Mouse (Mus musculus): ENCODE measurements at regions not wholly inside any gene's neighbourhood (a gene's known extent, or its start where the extent isn't known, plus 50 kb on each side); places are given as distances from the start of the nearest gene placed in this dataset.
"Not testable (repeated sequence)": the region's sequence is repeated elsewhere in the genome, so short reads cannot be mapped to it uniquely, and the experiment has no call there.

DNA sequence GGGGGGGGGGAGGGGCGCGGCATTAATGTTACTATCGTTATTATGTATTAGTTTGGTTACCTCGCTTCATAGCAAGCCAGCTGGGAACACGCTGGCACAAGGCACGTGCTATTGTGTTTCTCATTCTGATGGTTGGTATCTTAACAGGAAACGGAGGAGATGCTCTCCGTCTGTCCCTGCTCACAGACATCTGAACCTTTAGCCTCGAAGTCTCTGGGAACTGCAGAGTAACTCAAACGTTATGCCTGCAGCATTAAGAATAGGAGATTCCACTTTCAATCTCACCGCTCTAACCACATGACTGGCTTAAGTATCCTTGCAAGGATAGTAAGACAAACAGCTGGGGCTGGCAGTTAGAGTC is 80.0 kb downstream of the Nfkbiz start:
- DNase-seq, result no peak
- intact Hi-C loops (cut with DNase I), result no loop called here

DNA sequence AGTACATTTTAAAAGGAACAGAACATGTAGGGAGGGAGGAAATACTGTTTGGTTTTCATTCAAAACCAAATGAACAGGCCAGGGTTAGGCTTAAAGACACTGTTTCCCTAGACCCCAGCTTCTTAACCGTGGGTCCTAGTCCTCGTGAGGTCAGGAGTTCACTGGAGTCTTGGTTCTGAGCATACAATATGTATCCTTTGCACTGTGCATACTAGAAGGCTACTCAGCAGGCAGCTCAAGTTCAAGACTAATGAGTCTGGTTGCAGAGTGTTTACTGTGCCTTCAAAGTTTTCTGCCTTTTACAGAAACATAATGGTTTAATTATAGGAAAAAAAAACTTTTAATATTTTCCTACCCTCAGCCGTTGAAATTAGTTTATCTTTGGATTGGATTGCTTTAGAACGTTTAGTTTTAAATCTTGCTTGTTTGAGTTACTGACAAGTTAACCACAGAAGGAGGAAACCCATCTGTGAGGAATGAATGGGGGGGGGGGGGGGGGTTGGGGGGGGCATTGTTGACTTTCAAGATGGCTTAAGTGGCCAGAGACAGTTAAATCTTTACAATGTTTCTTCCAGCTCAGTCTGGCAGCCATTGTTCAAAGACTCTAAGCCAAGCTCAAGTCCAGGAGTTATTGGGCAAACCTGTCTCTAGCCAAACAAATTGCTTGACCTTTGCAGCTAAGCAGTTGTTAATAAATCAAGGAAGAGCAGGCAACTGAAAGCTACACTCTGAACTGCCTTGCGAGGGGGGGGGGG is 80.6 kb downstream of the Nfkbiz start:
- intact Hi-C loops (cut with DNase I), result no loop called here
- no peak for DNase-seq

- intact Hi-C loops (cut with DNase I); DNase-seq: not testable (repeated sequence)
Measured at GRCm38 (mm10) chr16:55757422-55757815, 81.3 kb downstream of the Nfkbiz start.

- intact Hi-C loops (cut with DNase I), result no loop called here
- no peak for DNase-seq
Measured at GRCm38 (mm10) chr16:55756764-55757421, 81.8 kb downstream of the Nfkbiz start.

- intact Hi-C loops (cut with DNase I), result no loop called here
- DNase-seq, result no peak
Measured at GRCm38 (mm10) chr16:55755309-55755832, 83.3 kb downstream of the Nfkbiz start.

DNA sequence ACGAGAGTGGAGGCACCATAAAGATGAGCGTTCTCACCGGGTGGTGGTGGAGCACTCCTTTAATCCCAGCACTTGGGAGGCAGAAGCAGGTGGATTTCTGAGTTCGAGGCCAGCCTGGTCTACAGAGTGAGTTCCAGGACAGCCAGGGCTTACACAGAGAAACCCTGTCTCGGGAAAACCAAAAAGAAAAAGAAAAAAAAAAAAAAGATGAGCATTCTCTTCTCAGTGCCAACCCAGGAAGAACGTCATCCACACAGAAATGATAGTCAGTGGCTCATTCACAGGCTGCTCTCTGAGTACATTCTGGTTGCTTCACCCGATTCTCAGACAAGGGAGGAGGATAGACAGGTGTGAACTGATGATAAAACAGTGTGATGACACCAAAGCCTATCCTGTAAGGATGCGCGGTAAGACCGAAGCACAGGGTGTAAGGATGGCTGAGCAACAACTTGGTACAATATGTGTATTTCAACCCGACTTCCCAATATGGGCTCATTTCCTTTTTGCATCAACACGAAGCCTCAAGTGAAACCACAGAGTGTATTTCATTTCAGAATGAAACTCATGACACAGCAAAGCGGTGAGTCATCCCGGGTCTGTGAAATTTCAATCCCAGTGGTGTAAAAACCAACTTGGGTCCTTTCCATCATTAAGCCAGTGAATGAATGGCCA is 84.5 kb downstream of the Nfkbiz start:
- intact Hi-C loops (cut with DNase I), result no loop called here
- DNase-seq, result no peak

DNA sequence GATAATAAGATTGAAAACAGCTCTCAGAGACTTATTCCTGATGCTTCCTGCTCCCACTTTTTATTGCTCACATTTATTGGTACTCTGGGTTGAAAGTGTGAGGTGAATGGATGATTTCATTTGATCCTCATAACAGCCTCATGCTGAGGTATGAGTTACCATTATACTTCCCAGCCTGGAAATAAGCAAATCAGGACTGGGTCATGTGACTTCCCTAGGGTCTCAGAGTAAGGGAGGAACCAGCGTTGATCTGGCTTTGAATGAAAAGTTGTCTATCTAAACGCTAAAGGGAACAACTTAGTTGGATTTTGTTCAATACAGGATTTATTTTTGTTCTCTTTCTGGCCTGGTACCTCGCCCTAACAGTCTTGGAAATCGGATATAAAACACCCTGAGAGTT is 85.3 kb downstream of the Nfkbiz start:
- DNase-seq, result no peak
- intact Hi-C loops (cut with DNase I), result no loop called here

- intact Hi-C loops (cut with DNase I), result no loop called here
- no peak for DNase-seq
Measured at GRCm38 (mm10) chr16:55747250-55747649, 91.4 kb downstream of the Nfkbiz start.

- no peak for DNase-seq
- intact Hi-C loops (cut with DNase I), result no loop called here
Measured at GRCm38 (mm10) chr16:55746159-55746558, 92.5 kb downstream of the Nfkbiz start.

- intact Hi-C loops (cut with DNase I), result no loop called here
- no peak for DNase-seq
Measured at GRCm38 (mm10) chr16:55745094-55745493, 93.6 kb downstream of the Nfkbiz start.

- intact Hi-C loops (cut with DNase I), result no loop called here
- DNase-seq, result no peak
Measured at GRCm38 (mm10) chr16:55741099-55741863, 97.4 kb downstream of the Nfkbiz start.

DNA sequence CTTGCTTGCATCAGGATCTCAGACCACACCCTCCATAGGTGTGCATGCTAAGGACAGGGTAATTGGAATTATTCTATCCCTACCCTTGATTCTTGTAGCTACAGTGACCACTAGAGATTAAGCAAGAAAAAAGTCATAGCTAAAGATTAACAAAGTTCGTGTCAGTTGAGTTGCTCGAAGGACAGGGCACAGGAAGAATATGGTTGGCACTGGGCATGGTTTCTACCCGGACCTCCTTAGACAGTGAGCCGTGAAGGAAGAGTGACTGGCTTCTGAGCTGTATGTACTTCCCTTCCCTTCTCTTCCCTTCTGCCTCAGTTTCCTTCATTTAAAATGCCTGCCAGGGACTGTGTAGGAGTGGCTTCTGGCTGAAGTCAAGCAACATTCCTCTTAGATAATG is 100.0 kb downstream of the Nfkbiz start:
- DNase-seq, result no peak
- intact Hi-C loops (cut with DNase I), result no loop called here

- DNase-seq, result no peak
- intact Hi-C loops (cut with DNase I), result no loop called here
Measured at GRCm38 (mm10) chr16:55735476-55735968, 103.2 kb downstream of the Nfkbiz start.

- intact Hi-C loops (cut with DNase I), result no loop called here
- no peak for DNase-seq
Measured at GRCm38 (mm10) chr16:55734301-55734700, 104.4 kb downstream of the Nfkbiz start.

DNA sequence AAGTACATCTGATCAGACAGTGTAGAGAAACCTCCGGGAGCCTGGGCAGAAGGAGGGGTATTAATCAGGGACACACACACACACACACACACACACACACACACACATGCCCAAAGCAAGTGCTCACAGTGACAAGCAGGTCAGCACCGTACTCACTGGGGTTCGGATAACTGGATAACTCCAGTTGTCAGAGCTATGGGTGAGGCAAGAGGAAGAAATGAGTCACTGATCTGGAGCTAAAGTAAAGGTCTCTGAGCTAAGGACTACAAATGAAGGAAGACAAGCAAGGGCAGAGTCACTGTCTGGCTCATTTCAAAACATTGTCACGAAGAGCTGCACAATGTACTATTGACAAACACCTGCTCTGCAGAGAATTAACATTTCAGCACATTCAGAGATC is 104.9 kb downstream of the Nfkbiz start:
- intact Hi-C loops (cut with DNase I), result no loop called here
- no peak for DNase-seq

DNA sequence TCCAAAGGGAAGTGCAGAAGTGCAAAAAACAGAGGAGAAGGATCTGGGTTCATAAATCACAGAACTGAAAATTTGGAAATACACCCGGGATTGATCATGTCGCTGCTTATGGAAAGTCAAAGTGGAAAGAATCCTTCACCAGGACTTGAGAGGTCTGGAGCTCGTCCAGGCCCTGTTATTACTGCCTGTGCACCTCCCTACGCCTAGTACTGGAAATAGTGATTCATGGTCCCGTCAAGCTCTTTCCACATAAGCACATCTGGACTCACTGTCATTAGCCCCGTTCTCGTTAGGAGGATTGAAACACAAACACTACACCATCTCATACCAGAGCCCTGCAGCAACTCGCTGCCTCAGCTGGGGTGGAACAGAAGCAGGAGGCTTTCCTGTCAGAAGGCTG is 107.7 kb downstream of the Nfkbiz start:
- no peak for DNase-seq
- intact Hi-C loops (cut with DNase I), result no loop called here

GRCm38 (mm10) chr16:55726538-55726937 is 112.2 kb downstream of the Nfkbiz start:
- DNase-seq, result no peak
- intact Hi-C loops (cut with DNase I), result no loop called here

- no peak for DNase-seq
- intact Hi-C loops (cut with DNase I), result no loop called here
Measured at GRCm38 (mm10) chr16:55720430-55720829, 118.3 kb downstream of the Nfkbiz start.

DNA sequence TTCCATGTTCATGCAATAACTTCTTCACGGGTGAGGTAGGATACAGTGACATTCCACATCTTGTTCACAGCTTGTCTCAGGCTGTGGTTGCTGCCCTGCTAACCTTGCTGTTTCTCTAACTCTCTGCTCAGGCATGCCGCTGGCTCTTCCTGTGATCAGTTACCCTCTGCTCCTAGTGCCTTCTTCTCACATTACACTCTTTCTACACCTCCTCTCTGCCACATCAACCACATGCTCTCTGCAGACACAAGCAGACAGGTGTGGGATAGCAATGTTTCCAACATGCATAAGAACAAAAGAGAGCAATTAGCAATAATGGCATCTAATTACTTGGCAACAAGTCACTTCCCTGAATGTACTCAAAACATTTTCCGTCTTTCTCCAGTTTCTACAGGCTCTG is 128.7 kb downstream of the Nfkbiz start:
- no peak for DNase-seq
- intact Hi-C loops (cut with DNase I), result no loop called here

DNA sequence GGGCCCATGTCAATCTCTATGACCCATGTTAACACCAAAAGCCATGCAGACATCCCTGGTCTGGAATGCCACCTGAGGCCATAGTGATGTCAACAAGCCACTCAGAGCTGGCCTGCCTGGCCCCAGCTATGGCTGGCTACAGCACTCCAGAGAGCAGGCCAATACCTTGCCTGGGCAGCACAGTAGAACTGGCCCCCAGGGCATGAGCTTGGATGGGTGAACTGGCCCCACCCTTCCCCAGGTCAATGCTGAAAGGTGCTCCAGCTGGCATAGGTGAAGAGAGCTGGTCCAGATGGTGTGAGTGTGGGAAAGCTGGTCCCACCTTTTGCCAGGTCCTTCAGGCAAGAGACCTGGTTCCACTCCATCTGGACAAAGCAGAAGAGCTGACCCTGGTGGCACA is 132.2 kb downstream of the Nfkbiz start:
- DNase-seq, result no peak
- intact Hi-C loops (cut with DNase I), result no loop called here

- intact Hi-C loops (cut with DNase I), result no loop called here
- DNase-seq, result no peak
Measured at GRCm38 (mm10) chr16:55698489-55698892, 140.2 kb downstream of the Nfkbiz start.

All from gastrocnemius, postnatal 36 days (tissue).